Mouse (Mus musculus): Measurements from ENCODE around the gene Ninl. TPM values are rescaled to one million over a fixed set of nuclear protein-coding genes. Genes with fewer than 3 reads are reported as not detected.
"Not testable (repeated sequence)": the region's sequence is repeated elsewhere in the genome, so short reads cannot be mapped to it uniquely, and the experiment has no call there.

Gene Ninl
- total RNA-seq, 2 experiments from 2014 or later = 0.98 to 1.3 TPM

- no peak for DNase-seq (ENCODE audit: low spot score)
- intact Hi-C loops (cut with DNase I) = no loop called here
Observed at GRCm38 (mm10) chr2:150914781-150915515, 124.2 kb downstream of the Ninl start.

GRCm38 (mm10) chr2:150910295-150910881, 128.8 kb downstream of the Ninl start:
- no peak for DNase-seq (ENCODE audit: low spot score)
- intact Hi-C loops (cut with DNase I) = no loop called here

- intact Hi-C loops (cut with DNase I) = loop anchor here (5.0 kb wide), 1 partner anchor 302 kb away; the partner anchor contains the start of gene Apmap
- DNase-seq (ENCODE audit: low spot score) = peak; percentile 87
Observed at GRCm38 (mm10) chr2:150909429-150910039, 129.6 kb downstream of the Ninl start.

GRCm38 (mm10) chr2:150908881-150909280, 130.3 kb downstream of the Ninl start:
- intact Hi-C loops (cut with DNase I) = loop anchor here (5.0 kb wide), 1 partner anchor 302 kb away; the partner anchor contains the start of gene Apmap
- DNase-seq (ENCODE audit: low spot score) = not testable (repeated sequence)

GRCm38 (mm10) chr2:150904936-150905450, 134.2 kb downstream of the Ninl start, which contains the start of gene Gins1:
Gene Gins1, plus strand, starts transcription at chr2:150905400.
- intact Hi-C loops (cut with DNase I) = loop anchor here (2.0 to 5.0 kb wide), 5 partner anchors 58 to 298 kb away; partner anchors contain the start of genes Apmap and Entpd6
- DNase-seq (ENCODE audit: low spot score) = no peak

- intact Hi-C loops (cut with DNase I) = loop anchor here (2.0 to 5.0 kb wide), 4 partner anchors 57 to 227 kb away; partner anchors contain the start of gene Entpd6
- DNase-seq (ENCODE audit: low spot score) = peak; percentile 96
Observed at GRCm38 (mm10) chr2:150904272-150904935, 134.8 kb downstream of the Ninl start, which contains the start of gene Abhd12. Gene Abhd12, minus strand, starts transcription at chr2:150904741.

GRCm38 (mm10) chr2:150902347-150902746, 136.8 kb downstream of the Ninl start:
- intact Hi-C loops (cut with DNase I) = loop anchor here (5.0 kb wide), 3 partner anchors 55 to 225 kb away; partner anchors contain the start of gene Entpd6
- DNase-seq (ENCODE audit: low spot score) = no peak

- no peak for DNase-seq (ENCODE audit: low spot score)
- intact Hi-C loops (cut with DNase I) = loop anchor here (5.0 kb wide), 3 partner anchors 53 to 223 kb away; partner anchors contain the start of gene Entpd6
Observed at GRCm38 (mm10) chr2:150900341-150900740, 138.8 kb downstream of the Ninl start.

- intact Hi-C loops (cut with DNase I) = no loop called here
- no peak for DNase-seq (ENCODE audit: low spot score)
Observed at GRCm38 (mm10) chr2:150895691-150896252, 143.4 kb downstream of the Ninl start.

GRCm38 (mm10) chr2:150894617-150895267, 144.4 kb downstream of the Ninl start:
- DNase-seq (ENCODE audit: low spot score) = no peak
- intact Hi-C loops (cut with DNase I) = no loop called here

- intact Hi-C loops (cut with DNase I) = no loop called here
Observed at GRCm38 (mm10) chr2:150887370-150887769, 151.8 kb downstream of the Ninl start.

GRCm38 (mm10) chr2:150886315-150886714, 152.9 kb downstream of the Ninl start:
- intact Hi-C loops (cut with DNase I) = no loop called here
- no peak for DNase-seq (ENCODE audit: low spot score)

More at GRCm38 (mm10) chr2:150887370-150887769, 151.8 kb downstream of the Ninl start:
- no peak for DNase-seq (ENCODE audit: low spot score)

GRCm38 (mm10) chr2:150885814-150886213, 153.4 kb downstream of the Ninl start:
- intact Hi-C loops (cut with DNase I) = no loop called here

GRCm38 (mm10) chr2:150884779-150885110, 154.4 kb downstream of the Ninl start:
- intact Hi-C loops (cut with DNase I) = no loop called here
- DNase-seq (ENCODE audit: low spot score) = no peak

More at GRCm38 (mm10) chr2:150885814-150886213, 153.4 kb downstream of the Ninl start:
- DNase-seq (ENCODE audit: low spot score) = no peak

Other genes starting within 250 kb of the Ninl start
- gene Abhd12, start 134.6 kb downstream of the Ninl start, total RNA-seq (2021) = 10 to 100 TPM; 42.5 to 44.5 TPM
- 1 to 10 TPM; 2.3 to 3.0 TPM for gene Gins1, start 134.0 kb downstream of the Ninl start, total RNA-seq (2021)
- gene Nanp, start within 50 bp of the Ninl start, total RNA-seq (2021) = 1 to 10 TPM; 1.9 to 2.1 TPM
- gene Gm14151, start 53.0 kb upstream of the Ninl start, total RNA-seq (2021) = not detected
- gene Gm14147, start 58.9 kb upstream of the Ninl start, total RNA-seq (2021) = not detected

All from heart, postnatal 25 days (tissue).